Mouse (Mus musculus) testis, adult 2 months (tissue): Measurements from ENCODE around the gene Dnajc17.

ENCODE experiments used
- CTCF ChIP-seq: fragments of 200-500 bp; IDR thresholded peaks from 2 replicates; pipeline ENCODE4 v1.5.1; 2012; ENCODE audit warnings: low read depth, mild to moderate bottlenecking, inconsistent platforms, low read length, moderate library complexity; ENCODE audit not compliant: control insufficient read depth, insufficient read depth, insufficient replicate concordance
- POLR2A ChIP-seq: fragments of 200-500 bp; IDR thresholded peaks from 2 replicates; pipeline ENCODE4 v1.6.1; 2012; ENCODE audit warnings: low read depth, mild to moderate bottlenecking, inconsistent platforms, low read length, moderate library complexity; ENCODE audit not compliant: control insufficient read depth

- TF ChIP-seq CTCF (no peak), POLR2A (no peak)
These were observed 32.2 kb upstream of the Dnajc17 start for GRCm38 (mm10) chr2:119240819-119241186.
